Mouse (Mus musculus): ENCODE measurements around the gene Zmat5.

DNA sequence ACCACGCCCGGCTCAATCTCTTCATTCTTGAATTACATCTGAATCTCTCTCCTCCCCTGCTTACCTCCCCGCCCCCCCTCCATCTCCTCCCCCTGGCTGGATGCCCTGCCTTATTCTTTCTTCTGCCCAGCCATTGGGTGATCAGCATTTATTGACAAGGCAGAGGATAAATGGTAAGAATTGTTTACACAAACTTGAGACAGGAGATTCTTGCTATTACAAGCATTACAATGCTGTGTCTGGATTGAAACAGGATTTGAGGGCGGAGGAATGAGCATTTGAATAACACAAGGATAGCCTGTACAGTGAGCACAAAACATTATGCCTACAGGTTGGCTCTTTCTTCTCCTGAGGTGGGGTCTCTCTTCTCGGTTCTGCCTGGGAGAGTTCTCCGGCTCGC, 14.1 kb upstream of the Zmat5 start:
- TF ChIP-seq POLR2A (IDR thresholded peaks at IDR 0.05; ENCODE audit: borderline replicate concordance, low read depth, low read length): no peak
- TF ChIP-seq CTCF (IDR thresholded peaks at IDR 0.05; ENCODE audit: low read depth, low read length): no peak

Data from bone marrow macrophage, adult 2 months (primary cell).